Comparison of ENCODE assay signal across 8 mouse cellular contexts in the genomic region with DNA sequence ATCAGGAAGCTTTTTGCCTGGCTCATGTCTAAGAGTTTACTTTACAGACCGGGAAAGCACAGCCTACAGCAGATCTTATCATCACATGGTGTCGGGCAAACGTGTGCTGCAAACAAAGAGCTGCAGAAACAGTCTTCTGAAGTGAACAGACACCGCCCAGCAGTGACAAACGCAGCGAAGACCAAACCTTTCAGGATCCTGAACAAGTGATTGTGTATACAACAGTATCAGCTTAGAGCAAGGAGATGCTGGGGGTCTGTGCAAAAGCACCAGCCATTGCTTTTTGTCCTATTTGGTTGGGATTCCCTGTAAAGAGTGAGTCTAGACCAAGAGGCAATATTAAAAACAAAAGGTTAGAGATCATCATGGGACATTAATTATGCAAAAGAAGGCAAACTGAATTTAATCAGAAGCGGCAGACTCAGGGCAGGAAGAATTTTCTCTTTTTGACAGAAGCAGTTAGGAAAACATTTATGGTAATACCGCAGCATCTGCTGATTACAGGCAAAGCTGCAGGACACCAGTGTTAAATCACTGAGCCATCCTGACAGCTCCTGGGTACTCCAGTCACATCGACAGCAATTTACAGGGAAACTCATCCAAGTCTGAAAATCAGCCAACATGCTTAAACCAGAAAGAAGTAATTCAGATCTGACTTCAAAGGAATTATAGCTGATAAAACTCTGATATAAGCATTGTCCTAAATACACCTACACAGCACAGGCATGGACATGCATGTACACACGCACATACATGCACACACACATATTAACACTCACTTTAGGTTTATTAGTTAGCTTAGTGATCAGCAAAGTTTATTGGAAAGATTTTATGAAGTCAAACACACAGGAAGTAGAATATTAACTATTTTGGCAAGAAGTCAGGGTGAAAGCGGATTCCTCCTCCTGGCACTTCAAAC.
DNase-seq lines count a peak whose midpoint lies in the region; ATAC-seq lines count a peak whose summit lies in the region.
"Had no signal": no experiment of that assay in that cellular context is flagged by ENCODE, and none has a peak within 500 bp of the region (broad histone marks: within the 10 kb centered on the region; RNA-seq: fewer than 3 reads in every experiment).

No protein-coding gene starts in this region.

- H3K4me1 ChIP-seq in hindbrain, embryonic 14.5 days (replicated peaks; ENCODE audit: control insufficient read depth, insufficient read depth, low read length): peaks cover 7% of the 10 kb centered on the region

- whole genome bisulfite sequencing in hindbrain, embryonic 14.5 days: 30% methylated on average over 11 of the region's 11 CpGs

- H3K36me3 ChIP-seq in hindbrain, embryonic 14.5 days (replicated peaks; ENCODE audit: control insufficient read depth, insufficient read depth): no peaks in the 10 kb centered on the region
- H3K36me3 ChIP-seq: embryonic facial prominence, embryonic 12.5 days had no signal

- DNase-seq in urinary bladder, postnatal 14 days (ENCODE audit: low spot score): peak; percentile 6
- DNase-seq in urinary bladder, adult 2 months (ENCODE audit: low spot score): no peak
- DNase-seq in hindbrain, embryonic 14.5 days (ENCODE audit: low spot score): peak; percentile 51
- DNase-seq in mesoderm, embryonic 11.5 days (ENCODE audit: low read depth, low spot score): peak; percentile 6
- DNase-seq in layer of hippocampus, adult 11-12 months (ENCODE audit: low spot score): no peak

- ATAC-seq in hindbrain, embryonic 14.5 days (ENCODE audit: low FRiP score): peak; percentile 84
- no peak for ATAC-seq in megakaryocyte, adult 5-6 weeks (ENCODE audit: poor library complexity, severe bottlenecking)
- ATAC-seq in granulocyte monocyte progenitor cell, adult 5-6 weeks (replicated peaks; ENCODE audit: poor library complexity, severe bottlenecking): no peak

- H3K4me2 ChIP-seq in hindbrain, embryonic 14.5 days (replicated peaks): peak overlapping the region; percentile 30
- H3K4me2 ChIP-seq: embryonic facial prominence, embryonic 12.5 days had no signal

- H3K27ac ChIP-seq in hindbrain, embryonic 14.5 days: peak overlapping the region; percentile 71
- H3K27ac ChIP-seq: embryonic facial prominence, embryonic 12.5 days had no signal

- H3K4me3 ChIP-seq in hindbrain, embryonic 14.5 days (replicated peaks; ENCODE audit: low read length): no peak overlapping the region
- H3K4me3 ChIP-seq: embryonic facial prominence, embryonic 12.5 days had no signal

- peak overlapping the region; percentile 35 for H3K9ac ChIP-seq in hindbrain, embryonic 14.5 days
- H3K9ac ChIP-seq: embryonic facial prominence, embryonic 12.5 days had no signal

- H3K27me3 ChIP-seq in hindbrain, embryonic 14.5 days (ENCODE audit: control insufficient read depth, insufficient read depth, low read length): no peaks in the 10 kb centered on the region
- H3K27me3 ChIP-seq: embryonic facial prominence, embryonic 12.5 days had no signal

- H3K9me3 ChIP-seq in hindbrain, embryonic 14.5 days (ENCODE audit: control insufficient read depth, low read length): no peaks in the 10 kb centered on the region
- H3K9me3 ChIP-seq: embryonic facial prominence, embryonic 12.5 days had no signal

Comparison
In these comparisons a context has a peak if more than half of its experiments do, and no peak if none do; other contexts are left out.
1. DNase-seq: peak in urinary bladder, postnatal 14 days (single experiment), hindbrain, embryonic 14.5 days (single experiment) and mesoderm, embryonic 11.5 days (single experiment); none in urinary bladder, adult 2 months (single experiment) and layer of hippocampus, adult 11-12 months (single experiment).